Mouse (Mus musculus) lung, postnatal 0 days (tissue): ENCODE measurements at regions not wholly inside any gene's neighbourhood (a gene's known extent, or its start where the extent isn't known, plus 50 kb on each side); places are given as distances from the start of the nearest gene placed in this dataset.

Experiments used
- CTCF ChIP-seq: IDR thresholded peaks from 2 replicates; pipeline ENCODE4 v1.5.1; 2016; ENCODE audit warnings: antibody characterized with exemption, mild to moderate bottlenecking
- EP300 ChIP-seq: IDR thresholded peaks from 2 replicates; pipeline ENCODE4 v1.6.1; 2016; ENCODE audit warnings: antibody characterized with exemption, mild to moderate bottlenecking, control low read depth

GRCm38 (mm10) chr1:149712330-149712729 is 248.8 kb downstream of the Pla2g4a start:
- TF ChIP-seq CTCF (no peak), EP300 (peak; percentile 41)
